Mouse (Mus musculus): ENCODE measurements around the gene Sf3a3. TPM values are rescaled to one million over a fixed set of nuclear protein-coding genes. Genes with fewer than 3 reads are reported as not detected.

The Sf3a3 gene
- polyA plus RNA-seq, 1 experiment from 2014 or later, result 166 TPM

DNA sequence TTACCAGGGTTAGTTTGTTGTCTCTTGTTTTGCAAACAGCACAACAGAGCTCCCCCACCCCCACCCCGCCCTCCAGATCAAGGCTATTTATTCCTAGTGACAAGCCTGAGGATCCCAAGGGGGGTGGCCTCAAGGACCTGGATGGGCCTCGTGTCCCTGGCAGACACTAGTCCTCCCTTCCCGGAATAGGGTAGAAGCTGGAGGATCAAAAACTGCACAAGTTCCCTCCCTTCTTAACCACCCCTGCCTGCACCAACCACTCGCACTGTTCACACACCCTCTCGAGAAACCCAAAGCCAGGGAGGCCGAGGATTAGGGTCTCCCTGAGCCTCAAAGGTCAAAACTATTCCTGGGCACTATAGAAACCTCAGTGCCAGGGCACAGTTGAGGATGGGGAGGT is 14.8 kb upstream of the Sf3a3 start:
- peak overlapping the region; percentile 88 for H3K27ac ChIP-seq (ENCODE audit: low read depth)
- ATAC-seq (ENCODE audit: insufficient read depth), result no peak

DNA sequence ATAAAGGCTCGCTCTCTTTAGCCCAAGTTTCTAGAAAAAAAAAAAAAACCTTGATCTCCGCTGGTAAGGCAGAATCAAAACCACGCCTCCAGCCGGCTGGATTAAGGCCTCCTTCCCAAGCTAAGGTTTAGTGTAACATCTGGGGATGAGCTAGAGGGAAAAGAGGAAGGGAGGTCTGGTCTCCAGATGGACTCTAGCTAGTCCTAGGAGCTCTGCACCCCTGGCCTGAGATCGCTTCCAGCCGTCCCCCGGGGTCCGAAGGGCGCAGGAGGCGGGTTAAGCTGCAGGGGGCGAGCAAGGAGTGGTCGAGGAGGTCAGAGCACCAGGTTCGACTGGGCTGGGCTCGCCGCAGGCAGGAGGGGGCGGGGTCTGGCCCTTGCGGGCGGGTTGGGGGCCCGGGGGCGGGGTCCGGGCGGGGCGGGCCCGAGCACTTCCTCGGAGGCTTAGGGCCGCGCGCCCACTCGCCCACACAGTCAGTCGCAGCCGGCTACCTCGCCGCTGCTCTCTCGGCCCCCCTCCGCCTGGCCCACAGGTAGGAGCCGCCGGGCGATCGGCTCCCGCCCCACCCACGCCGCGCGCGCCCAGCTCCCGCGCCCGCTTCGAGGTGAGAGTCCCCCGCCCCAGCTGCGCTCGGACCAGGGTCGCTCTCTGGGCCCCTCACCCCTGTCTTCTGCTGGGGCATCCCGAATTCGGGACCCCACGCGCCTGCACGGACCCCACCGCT is 14.2 kb upstream of the Sf3a3 start, which contains the start of gene Fhl3:
Gene Fhl3 (plus strand): TSS at position 454 of the 724 bp plus-strand sequence.
- ATAC-seq (ENCODE audit: insufficient read depth) (peak; percentile 67), DNase-seq (peak; percentile 85)
- Histone ChIP-seq H3K27me3 (ENCODE audit: insufficient read depth, low read length) (peaks cover 8% of the 10 kb centered on the region; the same call in 1 of the 2 replicates), H3K9me3 (ENCODE audit: low read depth, low read length) (no peaks in the 10 kb centered on the region), H3K4me2 (peak within 1 kb of the TSS; percentile 86), H3K36me3 (ENCODE audit: insufficient read depth) (peaks cover under 1% of the 10 kb centered on the region; the same call in 1 of the 2 replicates), H3K4me3 (ENCODE audit: low read depth, low read length) (peak within 1 kb of the TSS; percentile 78), H3K9ac (peak within 1 kb of the TSS; percentile 84), H3K27ac (ENCODE audit: low read depth) (peak within 1 kb of the TSS; percentile 88), H3K4me1 (ENCODE audit: insufficient read depth) (peaks cover 33% of the 10 kb centered on the region)
- TF ChIP-seq CTCF (IDR thresholded peaks at IDR 0.05; ENCODE audit: low read depth), result peak; percentile 42; the same call in 1 of the 2 replicates
- under 1% methylated on average over 40 of the region's 59 CpGs for WGBS

More for the DNA sequence above, 14.8 kb upstream of the Sf3a3 start:
- no peak for TF ChIP-seq CTCF (IDR thresholded peaks at IDR 0.05; ENCODE audit: low read depth)
- H3K4me2 ChIP-seq, result peak overlapping the region; percentile 86
- no peak overlapping the region for H3K9ac ChIP-seq
- WGBS, result 9% methylated on average over 6 of the region's 6 CpGs
- H3K27me3 ChIP-seq (ENCODE audit: insufficient read depth, low read length), result peaks cover 8% of the 10 kb centered on the region; the same call in 1 of the 2 replicates
- peaks cover 32% of the 10 kb centered on the region for H3K4me1 ChIP-seq (ENCODE audit: insufficient read depth)
- H3K36me3 ChIP-seq (ENCODE audit: insufficient read depth), result no peaks in the 10 kb centered on the region
- H3K4me3 ChIP-seq (ENCODE audit: low read depth, low read length), result peak overlapping the region; percentile 78
- DNase-seq, result no peak
- no peaks in the 10 kb centered on the region for H3K9me3 ChIP-seq (ENCODE audit: low read depth, low read length)

DNA sequence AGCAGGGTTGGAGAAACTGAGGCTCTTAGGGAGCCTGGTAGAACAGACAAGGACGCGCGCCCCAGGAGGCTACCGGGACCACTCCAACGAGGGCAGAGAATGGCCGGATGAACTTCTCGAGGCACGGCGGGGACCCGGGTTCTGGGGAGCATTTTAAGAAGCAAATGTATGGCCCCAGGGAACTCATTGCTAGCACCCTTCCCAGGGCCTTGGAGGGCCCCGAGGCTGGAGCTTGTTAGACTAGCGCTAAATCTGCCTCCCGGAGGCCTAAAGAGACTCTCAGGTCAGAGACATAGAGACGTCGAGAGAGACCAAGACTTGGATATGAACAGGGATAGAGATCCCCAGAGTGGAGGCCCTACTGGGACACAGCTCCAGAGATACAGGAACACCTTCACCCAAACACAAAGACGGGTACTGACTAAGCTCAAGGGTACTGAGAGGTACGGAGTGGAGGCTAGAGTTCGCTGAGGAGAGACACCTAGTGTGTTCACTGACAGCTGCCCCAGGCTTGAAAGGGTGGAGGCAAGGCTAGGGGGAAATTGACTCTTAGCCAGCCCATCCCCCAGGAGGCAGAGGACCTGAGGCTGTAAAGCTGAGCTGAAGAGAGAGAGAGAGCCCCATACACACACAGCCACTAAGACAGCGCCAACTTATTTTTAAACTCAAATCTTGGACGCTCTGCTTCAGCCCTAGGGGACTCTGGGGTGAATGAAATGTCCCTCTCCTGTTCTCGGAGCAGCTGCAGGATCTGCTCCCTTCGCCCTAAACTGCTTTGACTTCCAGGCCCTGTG is 13.3 kb upstream of the Sf3a3 start:
- peaks cover 36% of the 10 kb centered on the region for H3K4me1 ChIP-seq (ENCODE audit: insufficient read depth)
- peak overlapping the region; percentile 86 for H3K4me2 ChIP-seq
- peak overlapping the region; percentile 88 for H3K27ac ChIP-seq (ENCODE audit: low read depth)
- no peaks in the 10 kb centered on the region for H3K27me3 ChIP-seq (ENCODE audit: insufficient read depth, low read length)
- peak; percentile 69 for DNase-seq
- H3K9me3 ChIP-seq (ENCODE audit: low read depth, low read length), result no peaks in the 10 kb centered on the region
- H3K36me3 ChIP-seq (ENCODE audit: insufficient read depth), result peaks cover 9% of the 10 kb centered on the region; the same call in 1 of the 2 replicates
- WGBS, result 3% methylated on average over 22 of the region's 22 CpGs
- H3K9ac ChIP-seq, result peak overlapping the region; percentile 84
- no peak for TF ChIP-seq CTCF (IDR thresholded peaks at IDR 0.05; ENCODE audit: low read depth)
- peak overlapping the region; percentile 78 for H3K4me3 ChIP-seq (ENCODE audit: low read depth, low read length)
- ATAC-seq (ENCODE audit: insufficient read depth), result peak; percentile 2; the same call in 1 of the 2 replicates

DNA sequence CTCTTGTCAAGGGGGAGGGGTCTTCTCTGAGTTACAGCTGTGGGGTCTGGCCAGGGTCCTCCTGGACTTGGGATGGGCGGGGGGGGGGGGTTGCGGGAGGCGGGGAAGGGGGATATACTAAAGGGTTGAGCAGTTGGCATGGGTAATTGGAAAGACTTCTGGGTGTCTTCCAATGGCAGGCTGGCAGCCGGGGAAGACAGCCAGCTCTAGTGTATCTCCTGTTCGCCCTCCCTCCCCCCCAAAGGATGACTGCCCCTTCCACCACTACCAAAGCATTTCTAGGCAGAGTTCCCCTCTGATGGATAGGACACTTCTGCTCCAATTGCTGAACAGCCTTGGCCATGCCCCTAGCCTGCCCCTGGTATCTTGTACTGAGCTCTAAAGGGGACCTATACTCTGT is 12.7 kb upstream of the Sf3a3 start:
- H3K9me3 ChIP-seq (ENCODE audit: low read depth, low read length), result no peaks in the 10 kb centered on the region
- peaks cover 36% of the 10 kb centered on the region for H3K4me1 ChIP-seq (ENCODE audit: insufficient read depth)
- H3K9ac ChIP-seq, result peak overlapping the region; percentile 84
- H3K27ac ChIP-seq (ENCODE audit: low read depth), result peak overlapping the region; percentile 88; the same call in 1 of the 2 replicates
- DNase-seq, result no peak
- H3K4me3 ChIP-seq (ENCODE audit: low read depth, low read length), result peak overlapping the region; percentile 78
- WGBS, result 30% methylated on average over 2 of the region's 5 CpGs
- peak overlapping the region; percentile 86 for H3K4me2 ChIP-seq
- no peak for TF ChIP-seq CTCF (IDR thresholded peaks at IDR 0.05; ENCODE audit: low read depth)
- no peak for ATAC-seq (ENCODE audit: insufficient read depth)
- H3K27me3 ChIP-seq (ENCODE audit: insufficient read depth, low read length), result no peaks in the 10 kb centered on the region
- peaks cover 11% of the 10 kb centered on the region; the same call in 1 of the 2 replicates for H3K36me3 ChIP-seq (ENCODE audit: insufficient read depth)

DNA sequence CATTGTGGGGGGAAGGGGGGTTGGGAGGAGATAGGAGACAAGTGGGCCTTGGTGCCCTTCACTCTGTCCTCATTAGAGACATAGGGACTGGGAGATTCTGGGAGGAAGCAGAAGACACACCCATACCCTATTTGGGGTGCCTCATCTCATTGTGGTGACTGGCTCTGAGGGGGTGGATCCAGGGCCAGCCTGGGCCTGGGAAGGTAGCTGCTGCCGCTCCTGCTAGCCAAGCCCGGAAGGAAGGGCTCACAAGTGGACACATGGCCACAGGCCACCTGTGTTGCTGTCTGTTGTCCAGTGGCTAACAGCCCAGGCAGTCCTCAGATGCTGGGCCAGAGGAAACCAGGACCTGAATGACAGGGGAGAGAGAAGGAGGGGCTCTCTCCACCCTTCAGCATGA is 11.2 kb upstream of the Sf3a3 start:
- no peak overlapping the region for H3K9ac ChIP-seq
- ATAC-seq (ENCODE audit: insufficient read depth), result no peak
- whole genome bisulfite sequencing, result 17% methylated on average over 2 of the region's 2 CpGs

DNA sequence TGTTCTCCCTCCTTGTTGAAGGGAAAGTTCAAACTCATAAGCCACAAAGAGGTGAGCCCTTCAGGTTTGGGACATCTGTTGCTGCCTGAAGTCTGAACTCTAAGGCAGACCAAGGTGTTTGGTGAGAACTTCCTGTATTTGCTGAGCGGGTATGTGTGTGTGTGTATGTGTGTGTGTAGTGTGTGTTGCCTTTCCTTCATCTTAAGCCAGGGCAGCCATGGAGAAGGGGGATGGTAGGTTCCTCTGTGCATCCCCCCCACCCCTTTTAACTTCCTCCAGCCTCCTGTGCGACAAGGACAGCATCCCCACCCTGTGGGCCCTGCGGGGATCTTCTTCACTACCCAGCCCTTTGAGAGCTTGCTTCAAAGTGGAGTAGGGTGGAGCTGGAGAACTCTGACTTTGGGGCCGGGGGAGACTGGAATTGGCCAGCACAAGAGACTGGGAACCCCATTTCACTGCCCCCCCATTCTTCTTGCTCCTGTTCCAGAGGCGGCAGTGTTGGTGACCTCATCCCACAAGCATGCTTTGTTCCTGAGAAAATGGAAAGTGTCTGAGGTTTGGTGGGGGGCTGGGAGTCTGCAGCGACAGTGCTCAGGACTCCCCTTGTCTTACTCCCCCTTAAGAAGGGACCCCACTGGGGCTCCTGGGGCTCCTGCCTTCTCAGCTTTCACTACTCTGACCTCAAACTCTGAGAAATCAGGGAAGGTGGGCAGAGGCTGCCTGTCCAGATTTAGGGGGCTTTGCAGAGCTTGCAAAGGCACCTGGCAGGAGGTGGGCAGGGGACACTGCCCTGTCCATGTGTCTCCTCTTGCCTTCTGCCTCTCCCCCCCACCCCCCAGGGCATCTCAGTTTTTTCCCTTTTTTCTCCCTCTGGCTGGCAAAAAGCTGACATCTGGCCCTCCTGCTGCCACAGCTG is 10.4 kb upstream of the Sf3a3 start:
- peak overlapping the region; percentile 46 for H3K4me2 ChIP-seq
- DNase-seq (peak; percentile 65), ATAC-seq (ENCODE audit: insufficient read depth) (no peak)
- peak overlapping the region; percentile 92 for H3K27ac ChIP-seq (ENCODE audit: low read depth)
- peak overlapping the region; percentile 7 for H3K9ac ChIP-seq
- H3K36me3 ChIP-seq (ENCODE audit: insufficient read depth), result peaks cover 17% of the 10 kb centered on the region; the same call in 1 of the 2 replicates
- TF ChIP-seq CTCF (IDR thresholded peaks at IDR 0.05; ENCODE audit: low read depth), result no peak
- H3K9me3 ChIP-seq (ENCODE audit: low read depth, low read length), result no peaks in the 10 kb centered on the region
- no peak overlapping the region for H3K4me3 ChIP-seq (ENCODE audit: low read depth, low read length)
- peaks cover 36% of the 10 kb centered on the region for H3K4me1 ChIP-seq (ENCODE audit: insufficient read depth)
- 4% methylated on average over 6 of the region's 6 CpGs for WGBS
- H3K27me3 ChIP-seq (ENCODE audit: insufficient read depth, low read length), result no peaks in the 10 kb centered on the region

More for the DNA sequence above, 11.2 kb upstream of the Sf3a3 start:
- Histone ChIP-seq H3K4me1 (ENCODE audit: insufficient read depth) (peaks cover 36% of the 10 kb centered on the region), H3K4me2 (peak overlapping the region; percentile 46), H3K4me3 (ENCODE audit: low read depth, low read length) (peak overlapping the region; percentile 8), H3K36me3 (ENCODE audit: insufficient read depth) (peaks cover 17% of the 10 kb centered on the region; the same call in 1 of the 2 replicates), H3K9me3 (ENCODE audit: low read depth, low read length) (no peaks in the 10 kb centered on the region), H3K27me3 (ENCODE audit: insufficient read depth, low read length) (no peaks in the 10 kb centered on the region), H3K27ac (ENCODE audit: low read depth) (peak overlapping the region; percentile 92)
- TF ChIP-seq CTCF (IDR thresholded peaks at IDR 0.05; ENCODE audit: low read depth), result no peak
- DNase-seq, result peak; percentile 9
